Comparison of ENCODE assay signal across 10 mouse cellular contexts in genomic region chr5:64224735-64225425, GRCm38 (mm10).
A peak's percentile ranks its signal among the peaks of the same experiment; 100 is the strongest.
DNase-seq lines count a peak whose midpoint lies in the region; ATAC-seq and TF ChIP-seq lines count a peak whose summit lies in the region.
"Had no signal": no experiment of that assay in that cellular context is flagged by ENCODE, and none has a peak within 500 bp of the region (broad histone marks: within the 10 kb centered on the region; RNA-seq: fewer than 3 reads in every experiment).

No protein-coding gene starts in this region.

- no peak for DNase-seq in kidney, postnatal 4 days
- DNase-seq in NIH3T3 (ENCODE audit: low read depth), result peak; percentile 82
- DNase-seq in thymus, adult 2 months, result no peak
- no peak for DNase-seq in cerebellum, postnatal 14 days
- DNase-seq: embryo, embryonic 11 days had no signal

- no peak overlapping the region for H3K4me3 ChIP-seq in kidney, embryonic 14.5 days (ENCODE audit: low read length)
- H3K4me3 ChIP-seq in forebrain, embryonic 12.5 days (replicated peaks), result no peak overlapping the region
- H3K4me3 ChIP-seq in midbrain, embryonic 13.5 days (replicated peaks), result no peak overlapping the region
- no peak overlapping the region for H3K4me3 ChIP-seq in thymus, adult 2 months (ENCODE audit: control insufficient read depth, insufficient read depth, low read length)
- H3K4me3 ChIP-seq: lung, embryonic 15.5 days had no signal

- peaks cover 6% of the 10 kb centered on the region; the same call in 1 of the 2 replicates for H3K4me1 ChIP-seq in kidney, embryonic 14.5 days (ENCODE audit: control insufficient read depth, insufficient read depth, low read length)
- peaks cover 11% of the 10 kb centered on the region for H3K4me1 ChIP-seq in forebrain, embryonic 12.5 days
- peaks cover 6% of the 10 kb centered on the region for H3K4me1 ChIP-seq in midbrain, embryonic 13.5 days (replicated peaks)
- peaks cover 3% of the 10 kb centered on the region for H3K4me1 ChIP-seq in thymus, adult 2 months (replicated peaks; ENCODE audit: control insufficient read depth, insufficient read depth, low read length)

- no peak overlapping the region for H3K9ac ChIP-seq in kidney, embryonic 14.5 days (ENCODE audit: low read depth, low read length)
- no peak overlapping the region for H3K9ac ChIP-seq in forebrain, embryonic 12.5 days
- no peak overlapping the region for H3K9ac ChIP-seq in midbrain, embryonic 13.5 days (replicated peaks)
- H3K9ac ChIP-seq: lung, embryonic 15.5 days had no signal

- peaks cover 3% of the 10 kb centered on the region; the same call in 1 of the 2 replicates for H3K9me3 ChIP-seq in kidney, embryonic 14.5 days (ENCODE audit: control insufficient read depth, low read length)
- no peaks in the 10 kb centered on the region for H3K9me3 ChIP-seq in forebrain, embryonic 12.5 days
- no peaks in the 10 kb centered on the region for H3K9me3 ChIP-seq in midbrain, embryonic 13.5 days
- H3K9me3 ChIP-seq: lung, embryonic 15.5 days had no signal

- no peak for TF ChIP-seq POLR2A in thymus, adult 2 months (IDR thresholded peaks at IDR 0.05; ENCODE audit: control insufficient read depth, extremely low read depth, insufficient read depth, low read length, poor library complexity)

- no peak for TF ChIP-seq CTCF in thymus, adult 2 months (IDR thresholded peaks at IDR 0.05; ENCODE audit: borderline replicate concordance, control insufficient read depth, extremely low read depth, insufficient read depth, low read length, poor library complexity)

- WGBS in kidney, embryonic 14.5 days, result 72% methylated on average over 9 of the region's 9 CpGs
- WGBS in forebrain, embryonic 12.5 days, result 65% methylated on average over 9 of the region's 9 CpGs
- WGBS in midbrain, embryonic 13.5 days, result 71% methylated on average over 9 of the region's 9 CpGs
- 95% methylated on average over 9 of the region's 9 CpGs for WGBS in thymus, adult 2 months

- no peaks in the 10 kb centered on the region for H3K27me3 ChIP-seq in kidney, embryonic 14.5 days (ENCODE audit: control insufficient read depth, insufficient read depth, low read length)
- no peaks in the 10 kb centered on the region; the same call in 1 of the 2 replicates for H3K27me3 ChIP-seq in forebrain, embryonic 12.5 days
- no peaks in the 10 kb centered on the region for H3K27me3 ChIP-seq in midbrain, embryonic 13.5 days
- no peaks in the 10 kb centered on the region for H3K27me3 ChIP-seq in thymus, adult 2 months (ENCODE audit: control insufficient read depth, insufficient read depth, low read length)
- H3K27me3 ChIP-seq: lung, embryonic 15.5 days had no signal

- H3K36me3 ChIP-seq in kidney, embryonic 14.5 days (ENCODE audit: control insufficient read depth, insufficient read depth, low read length), result no peaks in the 10 kb centered on the region
- H3K36me3 ChIP-seq in forebrain, embryonic 12.5 days (replicated peaks), result no peaks in the 10 kb centered on the region
- H3K36me3 ChIP-seq in midbrain, embryonic 13.5 days, result no peaks in the 10 kb centered on the region
- H3K36me3 ChIP-seq in thymus, adult 2 months (ENCODE audit: control insufficient read depth, insufficient read depth, low read length), result no peaks in the 10 kb centered on the region
- H3K36me3 ChIP-seq: lung, embryonic 15.5 days had no signal

- no peak overlapping the region for H3K4me2 ChIP-seq in kidney, embryonic 14.5 days (replicated peaks; ENCODE audit: low read depth, low read length)
- H3K4me2 ChIP-seq in forebrain, embryonic 12.5 days, result no peak overlapping the region
- H3K4me2 ChIP-seq in midbrain, embryonic 13.5 days (replicated peaks), result no peak overlapping the region
- H3K4me2 ChIP-seq: lung, embryonic 15.5 days had no signal

- H3K27ac ChIP-seq in kidney, embryonic 14.5 days (ENCODE audit: low read depth, low read length), result peak overlapping the region; percentile 37; the same call in 1 of the 2 replicates
- peak overlapping the region; percentile 43 for H3K27ac ChIP-seq in forebrain, embryonic 12.5 days
- H3K27ac ChIP-seq in midbrain, embryonic 13.5 days, result no peak overlapping the region
- H3K27ac ChIP-seq in thymus, adult 2 months (ENCODE audit: control insufficient read depth, insufficient read depth, low read length), result no peak overlapping the region
- H3K27ac ChIP-seq: lung, embryonic 15.5 days had no signal

- ATAC-seq in kidney, embryonic 14.5 days (ENCODE audit: low FRiP score, low TSS enrichment), result peak; percentile 43; the same call in 1 of the 2 replicates
- ATAC-seq in forebrain, embryonic 12.5 days (ENCODE audit: low FRiP score), result peak; percentile 81
- peak; percentile 59 for ATAC-seq in midbrain, embryonic 13.5 days
- no peak for ATAC-seq in megakaryocyte progenitor cell, adult 5-6 weeks (replicated peaks; ENCODE audit: poor library complexity)

Comparison
In these comparisons a context has a peak if more than half of its experiments do, and no peak if none do; other contexts are left out.
1. H3K27ac ChIP-seq: peak in kidney, embryonic 14.5 days (single experiment) and forebrain, embryonic 12.5 days (single experiment); none in midbrain, embryonic 13.5 days (single experiment) and thymus, adult 2 months (single experiment).